Mouse (Mus musculus): Measurements from ENCODE around the gene Izumo2.

Gene Izumo2

GRCm38 (mm10) chr7:44708574-44708973 is at the start of gene Izumo2:
Gene Izumo2 (plus strand): TSS chr7:44708742.
- DNase-seq (ENCODE audit: extremely low read depth, insufficient read length, low spot score): no peak

GRCm38 (mm10) chr7:44661219-44661618 is 47.3 kb upstream of the Izumo2 start:
- no peak for DNase-seq (ENCODE audit: extremely low read depth, insufficient read length, low spot score)

- DNase-seq (ENCODE audit: extremely low read depth, insufficient read length, low spot score): no peak
Observed at GRCm38 (mm10) chr7:44662168-44662567, 46.4 kb upstream of the Izumo2 start.

GRCm38 (mm10) chr7:44662569-44662968 is 46.0 kb upstream of the Izumo2 start:
- no peak for DNase-seq (ENCODE audit: extremely low read depth, insufficient read length, low spot score)

- DNase-seq (ENCODE audit: extremely low read depth, insufficient read length, low spot score): no peak
Observed at GRCm38 (mm10) chr7:44663546-44663945, 45.0 kb upstream of the Izumo2 start.

DNA sequence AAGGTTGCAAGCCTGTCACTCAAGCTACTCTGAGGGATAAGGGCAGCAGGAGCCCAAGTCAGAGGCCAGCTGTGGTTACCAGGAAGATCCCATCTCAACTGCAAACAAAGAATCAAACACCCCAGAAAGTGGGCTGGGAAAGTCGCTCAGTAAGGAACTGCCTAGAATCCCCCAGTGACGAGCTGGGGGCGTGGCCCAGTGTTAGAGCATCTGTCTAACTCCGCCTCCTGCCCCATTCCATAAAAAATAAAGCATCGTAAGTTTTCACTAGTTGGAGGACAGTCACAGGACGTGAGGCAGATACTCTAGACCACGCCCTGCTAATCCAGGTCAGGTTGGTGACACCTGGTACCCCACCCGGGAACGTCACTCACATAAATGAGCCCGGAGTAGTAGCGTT is 43.8 kb upstream of the Izumo2 start:
- no peak for DNase-seq (ENCODE audit: extremely low read depth, insufficient read length, low spot score)

DNA sequence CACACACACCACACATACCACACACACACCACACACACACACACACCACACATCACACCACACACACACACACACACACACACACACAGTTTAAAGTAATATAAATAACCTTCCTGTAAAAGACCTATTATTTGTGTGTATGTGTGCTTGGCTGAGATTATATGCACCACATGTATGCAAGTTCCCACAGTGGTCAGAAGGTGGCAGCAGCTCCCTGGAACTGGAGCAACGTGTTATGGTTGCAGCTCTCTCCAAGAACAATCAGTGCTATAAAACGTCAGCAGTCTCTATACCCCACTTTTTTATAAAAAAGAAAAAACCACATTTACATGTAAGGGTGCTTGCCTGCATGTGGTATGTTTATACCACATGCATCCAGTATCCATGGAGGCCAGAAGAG is 42.1 kb upstream of the Izumo2 start:
- no peak for DNase-seq (ENCODE audit: extremely low read depth, insufficient read length, low spot score)

DNA sequence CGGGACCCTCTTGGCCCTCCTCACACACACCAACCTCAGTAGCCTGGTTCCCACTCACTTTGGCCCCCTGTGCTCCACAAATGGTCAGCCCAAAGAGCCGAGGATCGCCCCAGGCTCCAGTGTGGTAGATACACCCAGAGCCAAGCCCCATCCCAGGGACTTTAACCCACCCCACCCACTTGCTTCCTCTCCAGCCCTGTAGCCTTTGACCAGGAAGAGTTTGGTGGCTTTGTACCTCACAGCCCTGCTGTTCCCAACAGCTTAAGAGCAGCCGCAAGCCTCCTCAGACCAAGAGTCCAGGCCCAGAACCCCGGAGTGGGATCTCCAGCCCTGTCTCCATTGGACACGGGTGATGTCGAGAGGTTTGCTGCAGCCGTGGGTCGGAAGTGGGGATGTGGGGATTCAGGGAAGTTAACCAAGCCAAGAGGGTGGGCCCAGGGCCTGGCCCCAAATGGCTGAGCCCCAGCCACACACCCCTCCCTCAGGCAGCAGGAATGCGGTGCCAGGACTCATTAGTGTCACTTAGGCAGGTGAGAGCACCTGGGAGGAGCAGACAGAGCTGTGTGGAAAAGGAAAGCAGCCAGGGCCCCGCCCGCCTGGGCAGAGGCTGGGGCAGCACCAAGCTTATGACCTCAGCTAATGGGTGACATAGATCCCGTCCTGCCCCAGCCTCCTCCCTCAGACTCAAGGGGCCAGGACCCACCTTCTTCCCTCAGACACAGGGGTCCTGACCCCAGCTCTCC is 40.4 kb upstream of the Izumo2 start:
- no peak for DNase-seq (ENCODE audit: extremely low read depth, insufficient read length, low spot score)

DNA sequence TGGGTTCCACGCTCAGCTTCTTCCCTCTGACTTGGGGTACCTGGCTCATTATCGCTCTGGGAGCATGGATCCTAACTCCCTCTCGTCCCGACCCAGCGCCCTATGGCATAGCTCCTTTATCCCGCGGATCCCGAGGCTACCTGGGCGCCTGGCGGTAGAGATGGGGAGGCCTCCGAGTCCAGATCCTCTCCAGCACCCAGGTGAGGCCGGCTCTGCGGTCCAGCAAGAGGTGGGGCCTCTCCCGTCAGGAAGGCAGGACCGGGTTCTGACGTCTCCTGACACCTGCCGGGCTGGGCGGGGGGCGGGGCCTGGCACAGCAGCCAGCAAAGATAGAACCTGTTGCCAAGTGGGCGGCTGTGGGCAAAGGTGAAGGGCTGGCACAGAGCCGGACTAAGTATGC is 39.4 kb upstream of the Izumo2 start:
- no peak for DNase-seq (ENCODE audit: extremely low read depth, insufficient read length, low spot score)

DNA sequence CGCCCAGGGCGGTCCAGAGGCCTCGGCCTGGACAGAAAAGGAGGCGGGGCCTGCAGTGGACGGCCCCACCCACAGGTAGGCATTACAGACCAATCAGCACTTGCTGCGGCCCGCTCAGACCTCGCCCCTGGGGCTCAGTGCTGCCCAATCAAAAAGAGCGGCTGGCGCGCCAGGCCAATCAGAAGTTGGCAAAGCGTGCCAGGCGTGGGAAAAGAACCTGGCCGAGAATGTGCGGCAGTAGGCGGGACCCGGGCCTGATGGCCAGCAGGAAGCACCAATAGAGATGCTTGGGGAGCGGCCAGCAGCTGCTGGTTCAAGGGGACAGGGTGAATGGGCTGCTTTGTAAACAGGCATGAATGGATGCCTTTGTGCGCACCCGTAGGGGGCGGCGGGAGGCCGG is 37.7 kb upstream of the Izumo2 start, which contains the start of gene Myh14:
Gene Myh14 (minus strand): TSS at position 41 of the 400 bp plus-strand sequence.
- no peak for DNase-seq (ENCODE audit: extremely low read depth, insufficient read length, low spot score)

DNA sequence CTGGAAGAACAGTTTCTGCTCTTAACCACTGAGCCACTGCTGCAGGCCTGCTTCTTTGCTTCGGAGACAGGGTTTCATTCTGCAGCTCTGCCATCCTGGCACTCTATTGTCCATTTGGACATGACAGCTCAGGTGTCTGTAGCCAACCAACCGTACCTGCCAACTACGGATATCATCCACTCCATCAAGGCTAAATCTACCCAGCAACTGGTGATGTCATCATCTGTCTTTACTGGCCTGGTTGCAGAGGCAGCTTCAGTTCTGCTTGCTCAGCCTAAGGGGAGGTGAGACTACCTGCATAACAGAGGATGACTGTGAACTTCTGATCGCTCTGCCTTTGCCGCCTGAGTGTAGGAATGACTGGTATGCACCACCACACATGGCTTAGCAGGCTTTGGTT is 36.3 kb upstream of the Izumo2 start:
- DNase-seq (ENCODE audit: extremely low read depth, insufficient read length, low spot score): no peak

DNA sequence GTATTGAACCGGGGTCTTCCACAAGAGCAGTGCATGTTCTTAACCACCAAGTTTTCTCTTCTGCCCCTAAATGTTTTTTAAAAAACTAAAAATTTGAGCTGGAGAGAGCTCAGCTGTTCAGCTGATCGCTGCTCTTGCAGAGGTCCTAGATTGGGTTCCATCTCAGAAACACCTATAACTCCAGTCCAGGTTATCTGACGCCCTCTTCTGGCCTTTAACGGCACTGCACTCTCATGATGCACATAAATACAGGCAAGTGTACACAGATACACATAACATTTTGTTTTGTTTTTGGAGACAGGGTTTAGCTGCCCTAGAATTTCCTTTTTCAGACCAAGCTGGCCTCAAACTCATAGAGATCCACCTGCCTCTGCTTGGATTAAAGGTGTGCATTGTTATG is 34.0 kb upstream of the Izumo2 start:
- no peak for DNase-seq (ENCODE audit: extremely low read depth, insufficient read length, low spot score)

- DNase-seq (ENCODE audit: extremely low read depth, insufficient read length, low spot score): no peak
Observed at GRCm38 (mm10) chr7:44675171-44675570, 33.4 kb upstream of the Izumo2 start.

DNA sequence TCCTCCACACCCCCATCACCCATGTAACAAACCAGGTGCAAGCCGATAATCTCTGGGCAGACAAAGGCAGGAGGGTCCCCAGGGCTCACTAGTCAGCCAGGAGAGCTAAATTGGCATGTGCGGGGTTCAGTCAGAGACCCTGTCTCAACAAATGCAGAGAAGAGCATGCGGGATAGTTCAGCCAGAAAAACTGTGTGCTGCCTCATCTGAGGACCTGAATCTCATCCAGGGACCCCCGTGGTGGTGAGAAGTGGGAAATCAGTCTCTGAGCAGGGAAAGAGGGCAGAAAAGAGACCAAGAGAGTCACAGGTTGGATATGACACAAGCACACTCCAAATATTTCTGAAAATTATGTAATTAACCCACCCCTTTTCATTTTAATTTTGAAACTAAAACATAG is 32.4 kb upstream of the Izumo2 start:
- no peak for DNase-seq (ENCODE audit: extremely low read depth, insufficient read length, low spot score)

DNA sequence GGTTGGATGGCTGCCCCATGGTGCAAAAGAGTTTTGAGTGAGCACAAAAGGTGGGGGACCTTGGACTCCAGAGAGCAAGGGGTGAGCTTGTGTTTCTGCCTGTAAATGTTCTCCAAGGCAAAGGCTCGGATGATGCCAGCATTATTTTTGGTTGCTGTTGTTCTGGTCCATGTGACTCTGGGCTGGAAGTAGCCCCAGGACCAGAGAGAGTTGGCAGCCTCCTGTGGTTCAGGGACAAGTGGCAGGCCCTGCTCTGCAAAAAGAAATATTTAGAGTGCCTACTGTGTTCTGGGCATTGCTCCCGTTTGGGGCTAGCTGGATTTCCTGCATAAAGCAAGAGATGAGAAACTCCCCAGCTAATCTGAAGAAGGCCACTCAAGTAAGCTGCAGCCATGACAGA is 31.9 kb upstream of the Izumo2 start:
- DNase-seq (ENCODE audit: extremely low read depth, insufficient read length, low spot score): no peak

- no peak for DNase-seq (ENCODE audit: extremely low read depth, insufficient read length, low spot score)
Observed at GRCm38 (mm10) chr7:44683656-44684055, 24.9 kb upstream of the Izumo2 start.

DNA sequence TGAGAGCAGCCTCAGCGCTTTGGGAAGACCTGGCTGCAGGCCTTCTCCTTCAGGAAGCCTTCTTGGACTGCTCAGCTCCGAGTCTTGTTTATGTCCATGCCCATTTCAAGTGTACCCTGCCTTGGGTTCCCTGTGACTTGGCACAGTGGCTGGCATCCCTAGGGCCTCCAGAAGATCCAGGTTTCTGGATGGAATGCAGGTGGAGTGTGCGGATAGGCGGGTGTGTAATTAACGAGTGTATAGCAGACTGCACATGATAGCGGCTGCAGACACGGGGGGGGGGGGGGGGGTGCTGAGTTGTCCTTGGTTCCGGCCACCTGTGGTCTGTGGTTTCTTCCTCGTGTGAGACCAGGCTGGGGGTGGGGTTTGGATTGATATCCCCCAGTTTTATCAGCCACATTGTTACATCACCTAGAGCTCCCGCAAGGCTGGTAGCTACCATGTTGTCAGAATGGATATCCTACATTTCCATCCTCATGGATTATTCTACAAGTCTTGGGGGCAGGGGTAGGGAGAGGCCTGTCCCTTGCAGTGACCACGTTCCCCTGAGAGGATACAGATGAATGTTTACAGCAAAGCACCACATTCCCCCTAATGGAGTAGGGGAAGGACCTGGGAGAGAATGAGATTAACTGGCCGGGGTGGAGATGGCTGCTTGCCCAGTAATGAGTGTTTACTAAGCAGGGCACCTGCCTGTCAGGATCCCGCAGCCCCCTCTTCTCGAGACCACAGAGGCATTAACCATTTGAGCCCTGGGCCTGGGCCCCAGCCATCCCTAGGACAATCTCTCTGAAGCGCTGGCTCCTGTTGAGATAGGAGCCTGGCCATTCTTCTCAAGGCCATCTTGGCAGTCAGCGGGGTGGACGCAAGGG is 22.8 kb upstream of the Izumo2 start:
- DNase-seq (ENCODE audit: extremely low read depth, insufficient read length, low spot score): no peak

- DNase-seq (ENCODE audit: extremely low read depth, insufficient read length, low spot score): no peak
Observed at GRCm38 (mm10) chr7:44688890-44689289, 19.7 kb upstream of the Izumo2 start.

- no peak for DNase-seq (ENCODE audit: extremely low read depth, insufficient read length, low spot score)
Observed at GRCm38 (mm10) chr7:44689331-44689730, 19.2 kb upstream of the Izumo2 start.

DNA sequence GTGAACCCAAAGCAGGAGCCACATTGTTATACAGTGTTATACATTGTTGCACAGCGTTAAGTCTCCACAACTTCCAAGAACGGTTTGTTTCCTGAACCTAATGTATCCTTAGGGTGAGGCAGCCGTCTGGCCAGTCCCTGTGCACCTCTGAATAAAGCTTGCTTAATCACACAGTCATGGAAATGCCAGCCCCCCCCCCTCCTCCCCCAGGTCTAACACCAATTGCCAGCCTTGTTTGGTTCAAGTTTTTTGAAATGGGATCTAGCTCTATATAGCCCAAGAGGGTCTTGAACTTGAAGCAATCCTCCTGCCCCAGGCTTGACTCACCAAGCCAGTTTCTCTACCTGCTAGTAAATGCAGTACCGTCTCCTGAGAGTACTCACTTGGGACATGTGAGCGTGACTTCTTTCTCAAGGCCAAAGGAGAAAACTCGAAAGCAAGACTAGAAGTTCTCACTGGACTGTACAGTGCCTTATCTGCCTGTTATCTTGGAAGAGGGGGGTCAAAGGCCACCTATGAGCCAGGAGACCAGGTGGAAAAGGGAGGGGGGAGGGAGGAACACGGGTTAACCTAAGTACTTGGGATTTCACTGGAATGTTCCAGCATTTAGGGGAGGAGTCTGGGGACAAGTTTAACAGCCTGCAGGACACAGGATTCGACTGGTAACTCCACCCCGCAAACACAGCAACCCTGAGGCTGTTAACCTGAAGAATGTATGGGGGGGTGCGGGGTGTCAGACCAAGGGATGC is 14.9 kb upstream of the Izumo2 start:
- DNase-seq (ENCODE audit: extremely low read depth, insufficient read length, low spot score): no peak

GRCm38 (mm10) chr7:44695223-44695622 is 13.3 kb upstream of the Izumo2 start:
- no peak for DNase-seq (ENCODE audit: extremely low read depth, insufficient read length, low spot score)
